Mouse (Mus musculus) small intestine, adult 2 months (tissue): ENCODE data around the gene Cyp2f2.

Experiments
- CTCF ChIP-seq: fragments of 200-500 bp; IDR thresholded peaks from 2 replicates; pipeline ENCODE4 v1.5.1; 2012; ENCODE audit warnings: low read depth, mild to moderate bottlenecking, control low read depth, inconsistent platforms, low read length, moderate library complexity, mixed read lengths; ENCODE audit not compliant: insufficient replicate concordance, insufficient read length; ENCODE audit errors: extremely low read depth
- POLR2A ChIP-seq: fragments of 200-500 bp; IDR thresholded peaks from 2 replicates; pipeline ENCODE4 v1.6.1; 2012; ENCODE audit warnings: low read depth, mild to moderate bottlenecking, control low read depth, inconsistent platforms, low read length, moderate library complexity

GRCm38 (mm10) chr7:27174896-27175295 is 55.2 kb downstream of the Cyp2f2 start:
- no peak for TF ChIP-seq CTCF
- TF ChIP-seq POLR2A = no peak
